Mouse (Mus musculus) megakaryocyte progenitor cell, adult 5-6 weeks (primary cell): ENCODE measurements at regions not wholly inside any gene's neighbourhood (a gene's known extent, or its start where the extent isn't known, plus 50 kb on each side); places are given as distances from the start of the nearest gene placed in this dataset.

Experiments used
- ATAC-seq: replicated peaks from 2 replicates; pipeline ENCODE4 v1.8.0; 2016; ENCODE audit warnings: mild to moderate bottlenecking, moderate TSS enrichment, inconsistent platforms; ENCODE audit not compliant: poor library complexity

DNA sequence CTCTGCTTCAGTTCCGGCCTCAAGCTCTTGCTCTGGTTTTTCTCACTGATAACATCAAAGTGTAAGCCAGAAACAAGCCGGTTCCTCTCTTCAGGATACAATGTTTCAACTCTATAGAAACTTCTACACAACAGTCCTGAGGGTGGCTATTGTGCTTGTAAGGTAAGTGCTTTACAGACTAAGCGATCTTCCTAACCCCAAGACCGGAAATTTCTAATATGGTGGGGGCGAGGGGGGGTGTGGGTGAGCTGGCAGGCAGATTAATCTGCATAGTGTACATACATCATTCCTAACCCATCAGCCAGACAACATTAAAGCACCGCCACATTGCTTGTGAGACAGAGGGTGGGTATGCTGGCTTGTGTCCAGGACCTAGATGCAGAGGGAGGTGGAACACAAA is 200.8 kb downstream of the Uaca start:
- no peak for ATAC-seq

GRCm38 (mm10) chr9:60998086-60998785 is 203.9 kb downstream of the Uaca start:
- peak; percentile 54 for ATAC-seq

- ATAC-seq: peak; percentile 84
Measured at GRCm38 (mm10) chr9:60999001-60999529, 204.7 kb downstream of the Uaca start.

DNA sequence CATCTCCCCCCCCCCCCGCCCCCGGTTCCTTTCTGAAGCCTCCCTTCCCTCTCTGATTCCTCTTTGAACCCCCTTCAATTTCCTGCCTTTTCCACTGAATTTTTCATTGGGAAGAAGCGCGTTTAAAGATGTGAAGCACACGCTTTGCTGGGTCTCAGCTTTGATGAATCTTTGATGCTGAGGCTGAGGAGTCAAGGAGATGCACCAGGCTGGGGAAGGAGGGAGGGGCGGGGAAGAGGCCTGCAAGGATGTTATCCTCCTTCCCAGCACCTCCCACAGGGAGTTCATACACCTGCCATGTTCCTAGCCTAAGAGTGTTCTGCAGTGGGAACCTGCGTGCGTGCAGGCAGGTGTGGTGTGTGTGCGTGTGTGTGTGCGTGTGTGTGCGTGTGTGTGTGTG is 205.9 kb downstream of the Uaca start:
- no peak for ATAC-seq

GRCm38 (mm10) chr9:61002572-61002971 is 208.2 kb downstream of the Uaca start:
- no peak for ATAC-seq

GRCm38 (mm10) chr9:61008446-61008845 is 214.1 kb downstream of the Uaca start:
- ATAC-seq: no peak

GRCm38 (mm10) chr9:61011066-61011465 is 216.7 kb downstream of the Uaca start:
- ATAC-seq: no peak

- ATAC-seq: peak; percentile 83
Measured at GRCm38 (mm10) chr9:61012771-61013540, 218.6 kb downstream of the Uaca start.

GRCm38 (mm10) chr9:61014151-61014550 is 219.8 kb downstream of the Uaca start:
- no peak for ATAC-seq

DNA sequence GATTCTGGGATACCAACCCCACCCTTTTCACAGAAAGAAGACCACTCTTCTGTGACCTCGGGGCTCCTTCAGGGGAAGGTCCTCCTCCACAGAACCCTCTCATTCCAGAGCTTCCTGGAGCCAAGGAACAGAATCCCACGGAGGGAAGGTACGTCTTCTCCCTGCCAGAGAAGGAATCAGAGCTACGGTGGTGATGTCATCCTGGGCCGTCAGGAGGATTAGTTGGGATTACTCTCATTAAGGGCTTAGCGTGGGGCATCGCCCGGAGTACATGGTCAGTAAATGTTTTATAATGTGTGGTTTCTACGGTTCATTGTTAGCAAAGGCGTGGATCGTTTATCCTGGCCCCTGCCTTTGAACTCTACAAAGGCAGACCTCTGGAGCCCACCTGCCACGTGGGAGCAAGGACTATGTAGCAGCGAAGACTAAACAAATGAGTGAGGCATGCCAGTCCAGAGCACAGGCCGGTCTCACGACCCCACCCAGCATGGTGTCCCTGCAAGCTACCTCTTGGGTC is 221.1 kb downstream of the Uaca start:
- ATAC-seq: no peak

DNA sequence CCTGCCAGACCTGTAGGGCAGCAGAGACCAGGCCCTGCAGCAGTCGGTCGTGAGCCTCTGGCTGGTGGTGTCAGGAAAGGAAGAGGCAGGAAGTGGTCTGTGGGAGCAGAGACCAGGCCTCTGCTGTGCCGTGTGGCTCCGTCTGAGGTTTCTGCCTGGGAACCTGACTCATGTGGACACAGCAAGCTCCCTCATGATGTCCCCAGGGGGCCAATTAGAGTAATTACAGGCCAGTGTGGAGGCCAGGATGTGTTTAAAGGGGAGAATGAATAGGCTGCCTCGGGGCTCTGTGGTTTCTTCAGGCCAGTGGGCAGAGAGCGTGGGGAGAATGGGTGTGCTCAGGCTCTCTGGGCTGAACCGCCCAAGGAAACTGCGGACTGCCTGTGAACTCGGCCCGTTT is 222.3 kb downstream of the Uaca start:
- peak; percentile 65 for ATAC-seq

DNA sequence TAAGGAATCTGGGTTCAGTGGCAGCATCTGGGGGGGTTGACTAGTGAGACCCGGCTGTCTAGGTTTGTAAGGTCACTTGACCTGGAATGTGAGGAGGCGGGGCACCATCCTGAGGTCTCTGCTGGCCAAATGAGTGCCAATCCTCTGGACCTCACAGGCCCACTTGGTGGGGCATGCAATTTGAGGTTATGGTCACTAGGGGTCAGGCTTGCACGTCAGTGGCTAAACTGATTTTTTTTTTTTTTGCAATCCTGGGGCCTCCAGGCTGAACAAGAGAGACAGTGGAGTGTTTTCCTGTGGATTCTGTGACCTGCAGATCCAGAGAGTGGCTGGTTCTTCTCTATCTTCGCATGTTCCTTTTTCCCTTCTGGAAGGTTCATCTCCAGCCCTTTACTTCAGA is 225.6 kb downstream of the Uaca start:
- ATAC-seq: no peak

- peak; percentile 69 for ATAC-seq
Measured at GRCm38 (mm10) chr9:61021810-61022209, 227.5 kb downstream of the Uaca start.

DNA sequence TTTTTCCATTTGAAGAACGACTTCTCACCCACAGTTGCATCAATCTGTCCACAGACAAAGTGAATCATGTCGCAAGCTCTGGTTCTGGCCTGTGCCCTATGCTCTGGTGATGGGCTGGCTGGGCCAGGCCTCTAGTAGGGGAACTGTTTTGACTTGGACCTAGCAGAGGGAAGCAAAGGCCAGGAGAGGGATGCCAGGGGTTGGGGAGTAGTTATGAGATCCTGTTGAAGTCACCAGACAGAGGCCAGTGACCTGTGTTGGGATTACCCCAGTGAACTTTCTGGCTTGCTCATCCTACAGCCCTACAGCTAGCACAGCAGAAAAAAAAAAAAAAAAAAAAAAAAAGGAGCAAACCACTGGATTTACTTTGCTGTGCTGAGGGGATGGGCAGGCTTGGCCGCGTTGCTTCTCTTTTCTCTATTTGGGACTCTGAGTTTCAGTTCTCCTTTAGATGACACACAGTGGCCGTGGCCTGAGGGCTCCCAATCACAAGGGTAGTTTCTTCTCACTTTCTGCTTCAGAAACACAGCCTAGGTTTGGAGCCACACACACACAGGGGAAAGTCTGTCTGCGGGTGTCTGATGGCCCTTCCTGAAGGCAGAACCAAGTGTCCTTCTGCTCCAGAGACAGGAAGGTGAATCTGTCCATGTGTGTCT is 228.2 kb downstream of the Uaca start:
- ATAC-seq: peak; percentile 67

DNA sequence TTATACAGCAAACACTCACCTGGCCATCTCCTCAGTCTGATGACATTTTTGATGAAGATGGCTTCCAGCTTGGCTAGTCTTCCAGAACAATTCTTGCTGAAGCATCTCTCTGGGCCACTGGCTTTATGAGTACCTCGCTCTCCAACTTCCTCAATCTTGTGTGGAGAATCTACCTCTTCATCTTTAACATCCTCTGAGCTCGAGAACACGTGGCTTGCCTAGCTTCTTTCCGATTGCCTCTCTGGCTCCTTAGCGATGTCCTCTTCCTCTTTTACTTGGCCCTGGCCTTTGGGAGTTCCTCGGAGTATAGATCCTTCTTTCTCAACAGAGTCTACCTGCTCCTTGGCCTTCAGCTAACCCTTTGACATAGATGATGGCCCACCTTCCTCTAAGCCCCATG is 231.0 kb downstream of the Uaca start:
- ATAC-seq: peak; percentile 42

GRCm38 (mm10) chr9:61028775-61029401 is 234.5 kb downstream of the Uaca start:
- no peak for ATAC-seq

GRCm38 (mm10) chr9:61031699-61032447 is 237.5 kb downstream of the Uaca start:
- peak; percentile 81 for ATAC-seq

DNA sequence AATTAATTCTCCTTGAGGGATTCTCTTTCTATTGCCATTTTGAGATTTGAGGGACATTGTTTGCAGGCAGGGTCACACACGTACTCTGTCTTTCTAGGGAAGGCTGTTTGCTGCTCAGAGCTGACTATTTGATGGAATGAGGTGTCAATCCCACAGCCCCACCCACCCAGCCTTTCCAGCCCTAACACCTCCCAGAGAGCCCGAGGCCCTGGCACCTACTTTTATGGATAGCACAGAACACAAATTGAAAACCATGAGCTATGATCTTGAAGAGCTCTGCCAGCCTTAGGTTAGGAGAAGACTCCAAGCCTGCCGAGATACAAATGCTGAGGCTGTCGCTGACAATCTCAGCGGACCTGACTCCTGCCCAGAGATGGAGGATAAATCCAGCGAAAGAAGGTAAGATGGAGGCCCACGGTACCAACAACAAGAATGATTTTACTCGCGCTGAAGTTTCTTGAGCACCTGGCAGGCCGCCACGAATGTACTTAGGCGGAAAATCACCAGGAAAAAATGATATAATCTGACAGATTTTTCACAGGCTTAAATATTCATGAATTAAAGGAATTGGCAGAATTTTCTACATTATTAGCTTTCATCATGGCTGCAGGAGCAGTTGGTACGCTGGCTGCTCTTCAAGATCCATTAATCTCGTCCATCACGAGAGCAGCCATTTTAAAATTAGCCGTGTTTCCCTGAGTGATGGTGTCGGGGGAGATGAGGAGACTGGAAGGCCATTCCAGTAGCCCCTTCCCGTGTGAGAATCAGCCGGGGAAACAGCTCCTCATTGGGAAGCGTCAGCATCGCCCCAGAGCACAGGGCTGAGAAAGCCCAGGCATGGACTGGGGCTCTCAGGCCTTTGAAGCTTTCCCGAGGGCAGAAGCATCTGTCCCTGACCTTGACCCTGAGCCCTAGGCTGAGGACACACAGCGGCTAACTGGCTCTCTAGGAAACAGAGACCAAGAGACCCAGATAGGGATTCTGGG is 238.4 kb downstream of the Uaca start:
- no peak for ATAC-seq

GRCm38 (mm10) chr9:61033593-61033992 is 239.3 kb downstream of the Uaca start:
- no peak for ATAC-seq
